ENCODE assay signal across 7 mouse cellular contexts in genomic region chr11:78956260-78956659, GRCm38 (mm10). TPM values are rescaled to one million over a fixed set of nuclear protein-coding genes. Genes with fewer than 3 reads are reported as not detected.
DNase-seq lines count a peak whose midpoint lies in the region; ATAC-seq and TF ChIP-seq lines count a peak whose summit lies in the region.

No protein-coding gene starts in this region.

- no peaks in the 10 kb centered on the region for H3K27me3 ChIP-seq in Patski
- 0 out of 2 replicates have a peak, but pooled peaks cover 2% of the 10 kb centered on the region for H3K27me3 ChIP-seq in spleen, adult 2 months (ENCODE audit: control insufficient read depth, insufficient read depth, low read length)

- ATAC-seq in Patski: no peak

- no peaks in the 10 kb centered on the region for H3K36me3 ChIP-seq in spleen, adult 2 months (ENCODE audit: control insufficient read depth, insufficient read depth, low read length)

- peak; percentile 62 to 76 for DNase-seq in CD8-positive naive resting alpha-beta T cell, adult 2 months (ENCODE audit: low read depth in 2 of 2, low spot score in 2 of 2)
- no peak for DNase-seq in Patski (ENCODE audit: low read depth, low spot score)
- DNase-seq in cerebellum, adult 9-11 months: peak; percentile 66
- DNase-seq in gastrocnemius, postnatal 10 days: peak; percentile 83
- peak; percentile 76 for DNase-seq in layer of hippocampus, adult 9-11 months
- DNase-seq in lung, postnatal 4 days: peak; percentile 60 to 78
- DNase-seq in spleen, adult 2 months (ENCODE audit: low read depth in 1 of 2, low spot score in 2 of 2): peak; percentile 23 to 69

- in situ Hi-C loops in Patski (cut with MboI; ENCODE audit: low pct_unique_long_range_greater_than_20kb): loop anchor here (5.0 to 10.0 kb wide), 2 partner anchors 99 to 391 kb away; no protein-coding TSS in a partner anchor

- no peak overlapping the region for H3K4me3 ChIP-seq in spleen, adult 2 months (ENCODE audit: extremely low read depth, insufficient read depth, insufficient read length)

- peak; percentile 96 for TF ChIP-seq CTCF in Patski (IDR thresholded peaks at IDR 0.05)
- peak; percentile 81; the same call in 1 of the 2 replicates for TF ChIP-seq CTCF in spleen, adult 2 months (IDR thresholded peaks at IDR 0.05; ENCODE audit: extremely low read depth, insufficient read depth, insufficient read length, insufficient replicate concordance)

- no peaks in the 10 kb centered on the region for H3K4me1 ChIP-seq in spleen, adult 2 months (ENCODE audit: control insufficient read depth, insufficient read depth, insufficient read length)

- H3K27ac ChIP-seq in spleen, adult 2 months (ENCODE audit: insufficient read depth, low read length): no peak overlapping the region

- CTCF ChIA-PET in Patski (lab: Charles Lee): interaction anchor here (0.9 to 2.0 kb wide), 15 partner anchors 9 to 258 kb away, joined by 3 to 18 read pairs (median 5); partner anchors contain the start of gene Lyrm9

- WGBS in spleen, adult 2 months: 12% methylated on average over 7 of the region's 7 CpGs

- POLR2A ChIA-PET in Patski (lab: Charles Lee): no interaction called here

- no peak for TF ChIP-seq POLR2A in spleen, adult 2 months (IDR thresholded peaks at IDR 0.05; ENCODE audit: low read depth, low read length)

RNA-seq across cellular contexts. Expression of gene Lgals9, which starts 28.5 kb away (rescaled TPM):
- 1.8 TPM for polyA plus RNA-seq in Patski (2021)
- total RNA-seq in gastrocnemius, postnatal 10 days (2021): 10 to 100 TPM; 21.6 to 25.8 TPM
- polyA plus RNA-seq in spleen, adult 2 months (2012; rRNA removed): 103 and 113 TPM in 2 replicates

RNA-seq across cellular contexts. Expression of gene Nos2, which starts 35.7 kb away (rescaled TPM):
- polyA plus RNA-seq in Patski (2021): 0.26 TPM
- total RNA-seq in gastrocnemius, postnatal 10 days (2021): 1 to 10 TPM; 3.8 to 6.3 TPM
- 1.2 and 1.3 TPM in 2 replicates for polyA plus RNA-seq in spleen, adult 2 months (2012; rRNA removed)

Comparison
In these comparisons a context has a peak if more than half of its experiments do, and no peak if none do; other contexts are left out.
1. RNA of gene Lgals9, which starts 28.5 kb away (polyA plus RNA-seq): 103 to 113 TPM in spleen, adult 2 months; 1.8 TPM in Patski (single experiment); every median in the first group is over 10 times any median in the second.